ENCODE assay signal across 8 mouse cellular contexts in the genomic region with DNA sequence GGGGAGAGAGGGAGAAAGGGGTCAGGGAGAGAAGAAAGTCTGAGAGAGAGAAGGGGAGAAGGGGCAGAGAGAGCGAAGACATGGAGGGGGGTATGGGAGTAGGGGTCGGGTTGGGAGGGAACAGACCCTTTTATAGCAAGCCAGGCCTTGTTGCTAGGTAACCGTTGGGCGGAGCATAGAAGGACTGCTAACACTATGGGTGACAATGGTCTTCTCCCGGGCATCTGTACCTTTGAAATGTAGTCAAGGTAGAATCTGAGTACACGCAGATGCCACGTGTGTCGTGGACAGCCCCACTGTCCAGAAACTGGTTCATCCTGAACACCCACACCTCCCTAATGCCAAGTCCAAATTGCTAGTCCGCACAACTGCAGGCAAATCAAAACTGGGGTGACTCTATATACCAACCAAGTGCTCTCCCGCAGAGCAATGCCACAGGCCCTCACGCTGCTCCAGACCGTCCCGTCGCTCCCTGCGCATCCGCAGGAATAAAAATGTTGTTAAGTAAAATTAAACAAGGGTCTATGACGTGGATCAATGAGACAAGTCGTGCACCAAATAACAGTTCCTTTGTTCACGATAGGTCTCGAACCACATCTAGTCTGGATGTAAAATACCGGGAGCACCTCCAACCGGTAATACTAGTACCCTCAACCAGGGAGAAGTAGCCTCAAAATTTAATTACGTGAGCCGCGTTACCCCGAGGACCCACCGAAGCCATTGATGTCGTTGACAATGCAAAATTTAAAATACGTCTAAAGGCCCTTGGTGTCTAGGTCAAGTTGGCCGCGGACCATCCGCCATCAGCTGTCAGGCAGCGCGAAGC. TPM values are rescaled to one million over a fixed set of nuclear protein-coding genes. Genes with fewer than 3 reads are reported as not detected.
A peak's percentile ranks its signal among the peaks of the same experiment; 100 is the strongest.
DNase-seq lines count a peak whose midpoint lies in the region; ATAC-seq and TF ChIP-seq lines count a peak whose summit lies in the region.

No protein-coding gene starts in this region.

- no peak for TF ChIP-seq CTCF in cortical plate, adult 2 months (IDR thresholded peaks at IDR 0.05; ENCODE audit: extremely low read depth, insufficient read depth, low read length)

- peak; percentile 46 for DNase-seq in cerebellum, adult 11-12 months
- DNase-seq in cerebellum, adult 8-10 months = no peak
- peak; percentile 29 for DNase-seq in 3T3-L1 (ENCODE audit: low read depth, low spot score)
- DNase-seq in heart, postnatal 4 days = peak; percentile 9
- no peak for DNase-seq in gastrocnemius, postnatal 4 days (ENCODE audit: low spot score in 2 of 2)

- peaks cover 21% of the 10 kb centered on the region for H3K36me3 ChIP-seq in liver, embryonic 15.5 days (replicated peaks)
- H3K36me3 ChIP-seq in neural tube, embryonic 14.5 days (ENCODE audit: control insufficient read depth, insufficient read depth, low read length) = peaks cover 17% of the 10 kb centered on the region; the same call in 1 of the 2 replicates

- no peak for TF ChIP-seq POLR2A in cortical plate, adult 2 months (IDR thresholded peaks at IDR 0.05; ENCODE audit: extremely low read depth, insufficient read depth, low read length)

- ATAC-seq in liver, embryonic 15.5 days (ENCODE audit: insufficient read depth) = peak; percentile 5; the same call in 1 of the 2 replicates
- peak; percentile 53 for ATAC-seq in neural tube, embryonic 14.5 days (ENCODE audit: low read depth)

- H3K27ac ChIP-seq in cortical plate, adult 2 months (ENCODE audit: insufficient read depth, low read length) = peak overlapping the region; percentile 99
- peak overlapping the region; percentile 92 for H3K27ac ChIP-seq in liver, embryonic 15.5 days (replicated peaks)
- H3K27ac ChIP-seq in neural tube, embryonic 14.5 days (ENCODE audit: low read depth, low read length) = peak overlapping the region; percentile 94

- H3K9ac ChIP-seq in liver, embryonic 15.5 days = peak overlapping the region; percentile 81
- H3K9ac ChIP-seq in neural tube, embryonic 14.5 days (replicated peaks; ENCODE audit: low read depth, low read length) = peak overlapping the region; percentile 72

- peak overlapping the region; percentile 88 for H3K4me2 ChIP-seq in liver, embryonic 15.5 days
- peak overlapping the region; percentile 75 for H3K4me2 ChIP-seq in neural tube, embryonic 14.5 days (ENCODE audit: low read depth, low read length)

- H3K9me3 ChIP-seq in liver, embryonic 15.5 days (replicated peaks) = no peaks in the 10 kb centered on the region
- no peaks in the 10 kb centered on the region for H3K9me3 ChIP-seq in neural tube, embryonic 14.5 days (ENCODE audit: control insufficient read depth, low read length)

- no peaks in the 10 kb centered on the region for H3K27me3 ChIP-seq in liver, embryonic 15.5 days
- H3K27me3 ChIP-seq in neural tube, embryonic 14.5 days (ENCODE audit: control insufficient read depth, insufficient read depth, low read length) = no peaks in the 10 kb centered on the region

- peaks cover 2% of the 10 kb centered on the region; the same call in 1 of the 2 replicates for H3K4me1 ChIP-seq in cortical plate, adult 2 months (ENCODE audit: control insufficient read depth, insufficient read depth, low read length)
- H3K4me1 ChIP-seq in liver, embryonic 15.5 days (replicated peaks) = peaks cover 38% of the 10 kb centered on the region
- H3K4me1 ChIP-seq in neural tube, embryonic 14.5 days (ENCODE audit: control insufficient read depth, insufficient read depth, low read length) = peaks cover 9% of the 10 kb centered on the region

- WGBS in liver, embryonic 15.5 days (ENCODE audit: insufficient replicate concordance) = 11% methylated on average over 34 of the region's 34 CpGs
- 7% methylated on average over 34 of the region's 34 CpGs for WGBS in neural tube, embryonic 14.5 days

- peak overlapping the region; percentile 94 for H3K4me3 ChIP-seq in cortical plate, adult 2 months (ENCODE audit: insufficient read depth, low read length)
- H3K4me3 ChIP-seq in liver, embryonic 15.5 days (replicated peaks) = peak overlapping the region; percentile 95
- H3K4me3 ChIP-seq in neural tube, embryonic 14.5 days (ENCODE audit: low read depth, low read length) = peak overlapping the region; percentile 71

RNA-seq across cellular contexts. Expression of gene Afg3l1, which starts 0.6 kb away (rescaled TPM):
- 20.4 and 21.5 TPM in 2 replicates for polyA plus RNA-seq in cortical plate, adult 2 months (2012; rRNA removed)
- 10 to 100 TPM; 56.2 to 56.3 TPM for total RNA-seq in heart, postnatal 4 days (2021)
- 22.2 and 24.2 TPM in 2 replicates for polyA plus RNA-seq in liver, embryonic 15.5 days (2015; fragmentation: Nextera tagmentation; extraction: Ambion mirVana)
- polyA plus RNA-seq in neural tube, embryonic 14.5 days (2014; fragmentation: Nextera tagmentation; extraction: Ambion mirVana) = 35.2 and 40.6 TPM in 2 replicates
- total RNA-seq in gastrocnemius, postnatal 4 days (2021) = 10 to 100 TPM; 39.4 to 48.5 TPM

RNA-seq across cellular contexts. Expression of gene Dbndd1, which starts 38.1 kb away (rescaled TPM):
- polyA plus RNA-seq in cortical plate, adult 2 months (2012; rRNA removed) = 20.9 and 21.5 TPM in 2 replicates
- total RNA-seq in heart, postnatal 4 days (2021) = not detected
- 0.24 TPM in 2 replicates for polyA plus RNA-seq in liver, embryonic 15.5 days (2015; fragmentation: Nextera tagmentation; extraction: Ambion mirVana)
- 88.7 and 103 TPM in 2 replicates for polyA plus RNA-seq in neural tube, embryonic 14.5 days (2014; fragmentation: Nextera tagmentation; extraction: Ambion mirVana)
- total RNA-seq in gastrocnemius, postnatal 4 days (2021) = under 1 TPM; 0.44 to 0.57 TPM

RNA-seq across cellular contexts. Expression of gene Gas8, which starts 41.5 kb away (rescaled TPM):
- polyA plus RNA-seq in cortical plate, adult 2 months (2012; rRNA removed) = 35.5 and 40.4 TPM in 2 replicates
- total RNA-seq in heart, postnatal 4 days (2021) = 1 to 10 TPM; 6.7 to 7.0 TPM
- polyA plus RNA-seq in liver, embryonic 15.5 days (2015; fragmentation: Nextera tagmentation; extraction: Ambion mirVana) = 3.3 and 3.8 TPM in 2 replicates
- polyA plus RNA-seq in neural tube, embryonic 14.5 days (2014; fragmentation: Nextera tagmentation; extraction: Ambion mirVana) = 36.5 and 42.5 TPM in 2 replicates
- 10 to 100 TPM; 10.7 to 13.0 TPM for total RNA-seq in gastrocnemius, postnatal 4 days (2021)

RNA-seq across cellular contexts. Expression of gene Def8, which starts 53.8 kb away (rescaled TPM):
- 42.8 and 43.2 TPM in 2 replicates for polyA plus RNA-seq in cortical plate, adult 2 months (2012; rRNA removed)
- 10 to 100 TPM; 65.4 to 68.0 TPM for total RNA-seq in heart, postnatal 4 days (2021)
- polyA plus RNA-seq in liver, embryonic 15.5 days (2015; fragmentation: Nextera tagmentation; extraction: Ambion mirVana) = 11.7 and 11.9 TPM in 2 replicates
- 47.4 and 52.8 TPM in 2 replicates for polyA plus RNA-seq in neural tube, embryonic 14.5 days (2014; fragmentation: Nextera tagmentation; extraction: Ambion mirVana)
- total RNA-seq in gastrocnemius, postnatal 4 days (2021) = 10 to 100 TPM; 32.2 to 37.3 TPM

Comparison
In these comparisons a context has a peak if more than half of its experiments do, and no peak if none do; other contexts are left out.
1. DNase-seq: peak in cerebellum, adult 11-12 months (single experiment), 3T3-L1 (single experiment) and heart, postnatal 4 days (single experiment); none in cerebellum, adult 8-10 months (single experiment) and gastrocnemius, postnatal 4 days (0 of 2).
2. RNA of gene Dbndd1, which starts 38.1 kb away (polyA plus RNA-seq): 88.7 to 103 TPM in neural tube, embryonic 14.5 days and 20.9 to 21.5 TPM in cortical plate, adult 2 months; 0.24 TPM in liver, embryonic 15.5 days; every median in the first group is over 10 times any median in the second.
3. Peak in every context shown above with its lines, with median percentiles within 50 percentile points of each other: H3K27ac ChIP-seq and H3K4me3 ChIP-seq.